Mouse (Mus musculus) myocyte (in vitro differentiated cells): Measurements from ENCODE around the gene Nfic.

Experiments
- CEBPB ChIP-seq: IDR thresholded peaks from 2 replicates; pipeline ENCODE4 v1.6.1; 2011; ENCODE audit warnings: mild to moderate bottlenecking, moderate library complexity; ENCODE audit not compliant: poor library complexity, insufficient read depth, severe bottlenecking
- E2F4 ChIP-seq: IDR thresholded peaks from one replicate; pipeline ENCODE4 v1.6.1; 2011; ENCODE audit warnings: mild to moderate bottlenecking, control low read depth, moderate library complexity; ENCODE audit not compliant: insufficient read depth
- MAX ChIP-seq: IDR thresholded peaks from one replicate; pipeline ENCODE4 v1.6.1; 2011; ENCODE audit warnings: low read depth, mild to moderate bottlenecking, control low read depth
- MYOD1 ChIP-seq, 3 experiments: IDR thresholded peaks; one replicate each; pipeline ENCODE4 v1.6.1; 2011; ENCODE audit warnings: control low read depth in 2 of 3, low read depth in 2 of 3, mild to moderate bottlenecking in 2 of 3, moderate library complexity in 1 of 3; ENCODE audit not compliant: insufficient read length in 2 of 3, control insufficient read depth in 1 of 3
- MYOG ChIP-seq, 3 experiments: IDR thresholded peaks; one replicate each; pipeline ENCODE4 v1.6.1; 2011; ENCODE audit warnings: control low read depth in 2 of 3, low read depth in 2 of 3, mild to moderate bottlenecking in 2 of 3; ENCODE audit not compliant: insufficient read length in 2 of 3, control insufficient read depth in 1 of 3, insufficient read depth in 1 of 3
- POLR2A ChIP-seq: IDR thresholded peaks from one replicate; pipeline ENCODE4 v1.6.1; 2011; ENCODE audit warnings: low read depth, mild to moderate bottlenecking, control low read depth, moderate library complexity; ENCODE audit not compliant: insufficient read length
- POLR2AphosphoS2 ChIP-seq: IDR thresholded peaks from one replicate; pipeline ENCODE4 v1.6.1; 2011; ENCODE audit warnings: low read depth, control low read depth; ENCODE audit not compliant: insufficient read length
- REST ChIP-seq: IDR thresholded peaks from one replicate; pipeline ENCODE4 v1.6.1; 2011; ENCODE audit warnings: mild to moderate bottlenecking, control low read depth, moderate library complexity; ENCODE audit not compliant: insufficient read depth, insufficient read length
- SRF ChIP-seq: IDR thresholded peaks from one replicate; pipeline ENCODE4 v1.6.1; 2011; ENCODE audit warnings: low read depth; ENCODE audit not compliant: control insufficient read depth, insufficient read length
- TCF12 ChIP-seq: IDR thresholded peaks from one replicate; pipeline ENCODE4 v1.6.1; 2011; ENCODE audit warnings: mild to moderate bottlenecking, control low read depth; ENCODE audit not compliant: poor library complexity, insufficient read depth, severe bottlenecking
- TCF3 ChIP-seq: IDR thresholded peaks from one replicate; pipeline ENCODE4 v1.6.1; 2011; ENCODE audit warnings: low read depth, control low read depth; ENCODE audit not compliant: insufficient read length
- USF1 ChIP-seq: IDR thresholded peaks from one replicate; pipeline ENCODE4 v1.6.1; 2011; ENCODE audit warnings: low read depth, mild to moderate bottlenecking, control low read depth, moderate library complexity

DNA sequence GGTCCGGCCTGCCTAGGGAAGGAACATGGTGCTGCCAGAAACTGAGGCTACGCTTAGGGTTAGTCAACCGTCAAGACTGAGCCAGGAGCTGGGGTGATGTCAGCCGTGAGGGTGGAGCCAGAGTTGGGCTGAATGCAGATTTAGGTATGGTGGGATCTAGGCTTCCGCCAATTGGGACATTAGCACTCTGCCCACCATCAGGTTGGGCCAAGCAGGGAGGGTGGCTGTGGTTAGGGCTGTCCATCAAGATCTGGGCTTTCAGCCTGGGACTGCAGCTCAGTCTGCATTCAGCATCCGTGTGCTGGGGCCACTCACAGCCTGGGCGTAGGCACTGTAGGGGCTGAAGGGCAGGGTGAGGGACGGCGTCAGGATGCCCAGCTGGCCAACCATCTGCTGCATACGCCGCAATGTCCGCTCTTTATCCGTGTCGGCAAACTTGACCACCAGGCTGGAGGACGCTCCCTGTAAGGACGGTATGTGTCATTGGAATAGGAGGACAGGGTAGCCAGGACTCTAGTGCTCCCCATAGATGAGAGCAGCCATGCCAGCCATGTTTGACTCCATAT is 12.3 kb upstream of the Nfic start:
- no peak for TF ChIP-seq POLR2A
- TF ChIP-seq MYOG (IDR thresholded peaks at IDR 0.05; ENCODE audit: control insufficient read depth in 1 of 3, insufficient read depth in 1 of 3, insufficient read length in 2 of 3, low read depth in 2 of 3) = no peak
- TF ChIP-seq E2F4 = no peak
- TF ChIP-seq USF1 = no peak
- no peak for TF ChIP-seq MAX
- no peak for TF ChIP-seq POLR2AphosphoS2
- TF ChIP-seq TCF12 = no peak
- no peak for TF ChIP-seq SRF
- TF ChIP-seq CEBPB = no peak
- no peak for TF ChIP-seq MYOD1 (IDR thresholded peaks at IDR 0.05; ENCODE audit: control insufficient read depth in 1 of 3, insufficient read length in 2 of 3, low read depth in 2 of 3)
- no peak for TF ChIP-seq TCF3
- TF ChIP-seq REST = no peak
